Mouse (Mus musculus): ENCODE data around the gene Dst. TPM values are rescaled to one million over a fixed set of nuclear protein-coding genes. Genes with fewer than 3 reads are reported as not detected.

The Dst gene
- polyA plus RNA-seq, 1 experiment from 2014 or later, result 17.3 TPM

DNA sequence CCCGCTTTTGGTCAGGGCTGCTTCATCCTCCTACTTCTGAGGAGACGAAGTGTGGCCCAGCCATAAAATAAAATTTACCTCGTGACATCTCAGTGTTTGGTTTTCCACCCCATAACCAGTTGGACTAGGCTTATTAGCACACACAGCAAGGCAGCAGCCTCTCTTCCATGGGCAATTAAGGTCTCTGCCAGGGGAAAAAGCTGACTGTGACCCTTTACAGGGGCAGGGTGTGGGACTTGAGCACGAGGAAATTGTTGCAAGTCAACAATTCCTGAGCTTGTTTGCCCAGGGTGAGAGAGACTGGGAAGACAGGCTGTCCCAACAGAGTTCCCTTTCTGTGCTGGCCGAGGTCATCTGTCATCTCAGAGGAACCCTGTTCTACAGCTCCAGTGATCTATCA, 407.4 kb downstream of the Dst start:
- Histone ChIP-seq H3K4me1 (no peaks in the 10 kb centered on the region), H3K27ac (replicated peaks) (no peak overlapping the region), H3K36me3 (replicated peaks) (no peaks in the 10 kb centered on the region), H3K4me3 (no peak overlapping the region), H3K27me3 (replicated peaks; ENCODE audit: low read depth, poor library complexity, severe bottlenecking) (no peaks in the 10 kb centered on the region), H3K9me3 (no peaks in the 10 kb centered on the region)
- 78% methylated on average over 5 of the region's 5 CpGs for WGBS
- DNase-seq (ENCODE audit: low spot score), result no peak

DNA sequence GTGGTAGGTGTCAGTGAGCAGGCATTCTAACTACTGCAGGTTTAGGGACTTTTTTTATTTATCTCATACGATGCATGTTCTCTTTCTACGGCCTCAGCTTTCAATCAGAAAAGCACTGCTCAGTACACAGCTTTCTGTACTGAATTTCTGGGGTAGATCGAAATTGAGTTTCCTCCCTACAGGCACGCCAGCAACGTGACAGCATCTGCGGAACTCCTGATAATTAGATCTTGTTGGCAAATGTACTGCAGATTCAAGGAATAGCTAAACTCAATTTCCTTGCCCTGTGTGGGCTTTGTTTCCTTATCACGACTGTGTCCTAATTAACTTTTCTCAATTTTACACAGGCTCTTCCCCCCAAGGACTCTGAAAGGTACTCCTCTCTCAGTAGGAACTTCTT, 416.2 kb downstream of the Dst start:
- H3K9me3 ChIP-seq, result no peaks in the 10 kb centered on the region
- no peaks in the 10 kb centered on the region for H3K27me3 ChIP-seq (replicated peaks; ENCODE audit: low read depth, poor library complexity, severe bottlenecking)
- no peaks in the 10 kb centered on the region for H3K4me1 ChIP-seq
- H3K27ac ChIP-seq (replicated peaks), result no peak overlapping the region
- 78% methylated on average over 7 of the region's 7 CpGs for WGBS
- no peaks in the 10 kb centered on the region for H3K36me3 ChIP-seq (replicated peaks)
- DNase-seq (ENCODE audit: low spot score), result no peak
- no peak overlapping the region for H3K4me3 ChIP-seq

DNA sequence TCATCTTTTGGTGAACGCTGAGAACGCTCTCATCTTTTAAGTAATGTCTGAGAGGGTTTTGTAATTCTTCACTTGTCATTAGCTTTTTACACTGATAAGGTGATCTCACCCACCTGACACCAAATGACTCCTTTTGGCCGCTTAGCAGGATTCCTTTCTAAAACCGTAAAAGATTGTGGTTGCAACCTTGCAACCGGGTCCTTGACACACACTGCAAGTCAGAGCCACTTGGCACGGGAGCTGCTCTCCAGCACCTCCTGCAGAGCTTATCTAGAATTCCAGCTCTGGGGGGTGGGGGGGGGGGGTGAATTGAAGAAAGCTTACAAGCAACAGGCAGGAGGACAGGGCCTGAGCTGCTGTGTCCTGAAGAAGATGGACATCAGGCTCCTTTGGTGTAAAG, 420.6 kb downstream of the Dst start:
- Histone ChIP-seq H3K4me1 (no peaks in the 10 kb centered on the region), H3K27ac (replicated peaks) (no peak overlapping the region), H3K4me3 (no peak overlapping the region), H3K27me3 (replicated peaks; ENCODE audit: low read depth, poor library complexity, severe bottlenecking) (no peaks in the 10 kb centered on the region), H3K36me3 (replicated peaks) (no peaks in the 10 kb centered on the region), H3K9me3 (no peaks in the 10 kb centered on the region)
- DNase-seq (ENCODE audit: low spot score), result no peak
- WGBS, result 80% methylated on average over 6 of the region's 6 CpGs

DNA sequence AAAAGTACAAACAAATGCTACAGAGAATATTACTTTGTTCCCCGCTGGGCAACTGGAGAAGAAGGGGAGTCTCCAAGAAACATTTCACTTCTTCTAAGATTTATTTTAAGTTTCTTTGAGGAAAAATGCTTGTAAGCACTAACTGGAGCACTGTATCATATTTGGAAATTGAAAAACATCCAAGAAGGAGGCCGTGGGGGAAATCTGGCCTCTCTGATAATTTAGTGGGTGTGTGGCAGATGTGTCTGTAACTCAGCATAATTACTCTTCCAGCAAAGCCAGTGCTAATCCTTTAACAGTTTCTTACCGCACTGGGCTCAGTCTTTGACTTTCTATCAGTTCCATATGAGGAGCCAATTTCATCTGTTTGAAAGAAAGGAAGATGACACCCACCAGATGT, 423.7 kb downstream of the Dst start:
- DNase-seq (ENCODE audit: low spot score), result no peak
- no peaks in the 10 kb centered on the region for H3K36me3 ChIP-seq (replicated peaks)
- 79% methylated on average over 3 of the region's 3 CpGs for WGBS
- no peak overlapping the region for H3K27ac ChIP-seq (replicated peaks)
- no peaks in the 10 kb centered on the region for H3K27me3 ChIP-seq (replicated peaks; ENCODE audit: low read depth, poor library complexity, severe bottlenecking)
- no peaks in the 10 kb centered on the region for H3K9me3 ChIP-seq
- no peaks in the 10 kb centered on the region for H3K4me1 ChIP-seq
- H3K4me3 ChIP-seq, result no peak overlapping the region

Small RNA genes within 50 kb of the gene (microRNA-seq; reads per million reads assigned to microRNA genes)
- gene Mir6896, result not detected

Other genes with a start within 250 kb of the Dst start
- 54.6 and 55.5 TPM in 2 replicates for gene Prim2, start 238.4 kb upstream of the Dst start, polyA plus RNA-seq (2016; fragmentation: Nextera tagmentation; extraction: Ambion mirVana)
- gene Rab23, start 188.3 kb upstream of the Dst start, polyA plus RNA-seq (2016; fragmentation: Nextera tagmentation; extraction: Ambion mirVana), result 32.3 and 35.2 TPM in 2 replicates
- 59.0 and 65.7 TPM in 2 replicates for gene Bag2, start 150.4 kb upstream of the Dst start, polyA plus RNA-seq (2016; fragmentation: Nextera tagmentation; extraction: Ambion mirVana)
- 33.6 and 35.7 TPM in 2 replicates for gene Zfp451, start 93.6 kb upstream of the Dst start, polyA plus RNA-seq (2016; fragmentation: Nextera tagmentation; extraction: Ambion mirVana)
- gene Bend6, start 409 bp upstream of the Dst start, polyA plus RNA-seq (2016; fragmentation: Nextera tagmentation; extraction: Ambion mirVana), result 1.3 and 2.2 TPM in 2 replicates

All from embryonic facial prominence, embryonic 10.5 days (tissue).